In genomic region chr4:123005054-123005966, GRCm38 (mm10) we compare ENCODE assay signal across 10 mouse cellular contexts. TPM values are rescaled to one million over a fixed set of nuclear protein-coding genes. Genes with fewer than 3 reads are reported as not detected.
A peak's percentile ranks its signal among the peaks of the same experiment; 100 is the strongest.
DNase-seq lines count a peak whose midpoint lies in the region; ATAC-seq and TF ChIP-seq lines count a peak whose summit lies in the region.
"Had no signal": no experiment of that assay in that cellular context is flagged by ENCODE, and none has a peak within 500 bp of the region (broad histone marks: within the 10 kb centered on the region; RNA-seq: fewer than 3 reads in every experiment).

No protein-coding gene starts in this region.

- no peak for ATAC-seq in kidney, postnatal 0 days (replicated peaks; ENCODE audit: low FRiP score, low read depth)
- ATAC-seq in hindbrain, embryonic 11.5 days (ENCODE audit: low FRiP score): no peak

- H3K27ac ChIP-seq in kidney, postnatal 0 days: no peak overlapping the region
- no peak overlapping the region for H3K27ac ChIP-seq in hindbrain, embryonic 11.5 days (ENCODE audit: low read depth, low read length)
- H3K27ac ChIP-seq: neural tube, embryonic 13.5 days had no signal

- peaks cover 5% of the 10 kb centered on the region; the same call in 1 of the 2 replicates for H3K4me1 ChIP-seq in kidney, postnatal 0 days (replicated peaks; ENCODE audit: insufficient read depth, low read length)
- peaks cover 14% of the 10 kb centered on the region for H3K4me1 ChIP-seq in hindbrain, embryonic 11.5 days (replicated peaks; ENCODE audit: control insufficient read depth, insufficient read depth, low read length)

- no peaks in the 10 kb centered on the region for H3K27me3 ChIP-seq in kidney, postnatal 0 days (ENCODE audit: insufficient read depth, low read length)
- no peaks in the 10 kb centered on the region for H3K27me3 ChIP-seq in hindbrain, embryonic 11.5 days (ENCODE audit: control insufficient read depth, insufficient read depth, low read length)
- H3K27me3 ChIP-seq: neural tube, embryonic 13.5 days had no signal

- peak; percentile 55 for DNase-seq in kidney, postnatal 0 days (ENCODE audit: low spot score)
- DNase-seq in kidney, postnatal 36 days: no peak
- DNase-seq in embryo, embryonic 9.5 days (ENCODE audit: extremely low spot score): peak; percentile 56
- peak; percentile 85 to 91 for DNase-seq in left cerebral cortex, postnatal 14 days (ENCODE audit: low spot score in 2 of 2)
- DNase-seq in right cerebral cortex, adult 2 months (ENCODE audit: low spot score in 2 of 2): peak; percentile 87 to 91
- no peak for DNase-seq in gastrocnemius, postnatal 36 days
- no peak for DNase-seq in hindbrain, embryonic 11.5 days (ENCODE audit: low spot score)
- DNase-seq in adrenal gland, adult 2 months: no peak

- WGBS in kidney, postnatal 0 days: 39% methylated on average over 15 of the region's 15 CpGs
- WGBS in hindbrain, embryonic 11.5 days: 46% methylated on average over 15 of the region's 15 CpGs

- no peak overlapping the region for H3K4me2 ChIP-seq in kidney, postnatal 0 days (ENCODE audit: low read length)
- H3K4me2 ChIP-seq in hindbrain, embryonic 11.5 days (replicated peaks; ENCODE audit: low read depth, low read length): no peak overlapping the region
- H3K4me2 ChIP-seq: neural tube, embryonic 13.5 days had no signal

- no peaks in the 10 kb centered on the region for H3K9me3 ChIP-seq in kidney, postnatal 0 days (replicated peaks; ENCODE audit: low read length)
- no peaks in the 10 kb centered on the region for H3K9me3 ChIP-seq in hindbrain, embryonic 11.5 days (ENCODE audit: control insufficient read depth, low read length)
- H3K9me3 ChIP-seq: neural tube, embryonic 13.5 days had no signal

- no peak overlapping the region for H3K9ac ChIP-seq in kidney, postnatal 0 days (ENCODE audit: low read depth, low read length)
- H3K9ac ChIP-seq in hindbrain, embryonic 11.5 days (ENCODE audit: low read depth, low read length): no peak overlapping the region
- H3K9ac ChIP-seq: neural tube, embryonic 13.5 days had no signal

- no peak for TF ChIP-seq CTCF in kidney, postnatal 0 days (IDR thresholded peaks at IDR 0.05; ENCODE audit: low read depth)

- no peak overlapping the region for H3K4me3 ChIP-seq in kidney, postnatal 0 days (replicated peaks; ENCODE audit: low read depth, low read length)
- no peak overlapping the region for H3K4me3 ChIP-seq in hindbrain, embryonic 11.5 days (ENCODE audit: low read depth, low read length)
- H3K4me3 ChIP-seq: neural tube, embryonic 13.5 days had no signal

- intact Hi-C loops in left cerebral cortex, postnatal 14 days (cut with DNase I): no loop called here
- intact Hi-C loops in gastrocnemius, postnatal 36 days (cut with DNase I): no loop called here

- H3K36me3 ChIP-seq in kidney, postnatal 0 days (ENCODE audit: insufficient read depth, low read length): no peaks in the 10 kb centered on the region
- no peaks in the 10 kb centered on the region for H3K36me3 ChIP-seq in hindbrain, embryonic 11.5 days (ENCODE audit: control insufficient read depth, insufficient read depth, low read length)

RNA-seq across cellular contexts. Expression of gene Mycl, which starts 9.9 kb away (rescaled TPM):
- 6.5 and 7.1 TPM in 2 replicates for polyA plus RNA-seq in kidney, postnatal 0 days (2015; fragmentation: Nextera tagmentation; extraction: Ambion mirVana)
- 10 to 100 TPM; 20.6 to 23.4 TPM for total RNA-seq in left cerebral cortex, postnatal 14 days (2021)
- under 1 TPM; 0.41 to 0.52 TPM for total RNA-seq in gastrocnemius, postnatal 36 days (2021)
- 76.1 and 92.7 TPM in 2 replicates for polyA plus RNA-seq in hindbrain, embryonic 11.5 days (2014; fragmentation: Nextera tagmentation; extraction: Ambion mirVana)
- 1 to 10 TPM; 1.6 to 2.6 TPM for total RNA-seq in adrenal gland, adult 2 months (2021)
- 0.54 and 1.2 TPM in 2 replicates for polyA plus RNA-seq in adrenal gland, adult 2 months (2012; rRNA removed)
- total RNA-seq: MEL had no signal

RNA-seq across cellular contexts. Expression of gene Trit1, which starts 11.1 kb away (rescaled TPM):
- 15.7 and 17.1 TPM in 2 replicates for polyA plus RNA-seq in kidney, postnatal 0 days (2015; fragmentation: Nextera tagmentation; extraction: Ambion mirVana)
- total RNA-seq in left cerebral cortex, postnatal 14 days (2021): 10 to 100 TPM; 22.8 to 22.9 TPM
- 1 to 10 TPM; 7.7 to 7.9 TPM for total RNA-seq in gastrocnemius, postnatal 36 days (2021)
- 24.4 and 26.6 TPM in 2 replicates for polyA plus RNA-seq in hindbrain, embryonic 11.5 days (2014; fragmentation: Nextera tagmentation; extraction: Ambion mirVana)
- 10 to 100 TPM; 17.0 to 21.8 TPM for total RNA-seq in adrenal gland, adult 2 months (2021)
- 3.4 and 4.3 TPM in 2 replicates for polyA plus RNA-seq in adrenal gland, adult 2 months (2012; rRNA removed)

RNA-seq across cellular contexts. Expression of gene Mfsd2a, which starts 44.3 kb away (rescaled TPM):
- 1.8 and 2.1 TPM in 2 replicates for polyA plus RNA-seq in kidney, postnatal 0 days (2015; fragmentation: Nextera tagmentation; extraction: Ambion mirVana)
- 10 to 100 TPM; 57.2 to 63.3 TPM for total RNA-seq in left cerebral cortex, postnatal 14 days (2021)
- under 1 TPM; 0.13 to 0.39 TPM for total RNA-seq in gastrocnemius, postnatal 36 days (2021)
- 25.2 and 27.0 TPM in 2 replicates for polyA plus RNA-seq in hindbrain, embryonic 11.5 days (2014; fragmentation: Nextera tagmentation; extraction: Ambion mirVana)
- 10 to 100 TPM in 1 of 2 experiments, 1 to 10 TPM in 1; 3.7 to 28.5 TPM for total RNA-seq in adrenal gland, adult 2 months (2021)
- polyA plus RNA-seq in adrenal gland, adult 2 months (2012; rRNA removed): 0.46 and 0.62 TPM in 2 replicates

Comparison
In these comparisons a context has a peak if more than half of its experiments do, and no peak if none do; other contexts are left out.
1. DNase-seq: peak in kidney, postnatal 0 days (single experiment), embryo, embryonic 9.5 days (single experiment), left cerebral cortex, postnatal 14 days (2 of 2) and right cerebral cortex, adult 2 months (2 of 2); none in kidney, postnatal 36 days (0 of 2), gastrocnemius, postnatal 36 days (0 of 2), hindbrain, embryonic 11.5 days (single experiment) and adrenal gland, adult 2 months (single experiment).
2. RNA of gene Mycl, which starts 9.9 kb away (total RNA-seq): 20.6 to 23.4 TPM in left cerebral cortex, postnatal 14 days; 1.6 to 2.6 TPM in adrenal gland, adult 2 months and 0.41 to 0.52 TPM in gastrocnemius, postnatal 36 days; every median in the first group is over 4 times any median in the second.